Mouse (Mus musculus): ENCODE data around the gene Ncapg. TPM values are rescaled to one million over a fixed set of nuclear protein-coding genes. Genes with fewer than 3 reads are reported as not detected.
"Not testable (repeated sequence)": the region's sequence is repeated elsewhere in the genome, so short reads cannot be mapped to it uniquely, and the experiment has no call there.

The Ncapg gene
- total RNA-seq (2021) = under 1 TPM; 0.23 to 0.30 TPM
- long read RNA-seq, experiment 1 = 0 reads
- long read RNA-seq, experiment 2 = 0 reads

DNA sequence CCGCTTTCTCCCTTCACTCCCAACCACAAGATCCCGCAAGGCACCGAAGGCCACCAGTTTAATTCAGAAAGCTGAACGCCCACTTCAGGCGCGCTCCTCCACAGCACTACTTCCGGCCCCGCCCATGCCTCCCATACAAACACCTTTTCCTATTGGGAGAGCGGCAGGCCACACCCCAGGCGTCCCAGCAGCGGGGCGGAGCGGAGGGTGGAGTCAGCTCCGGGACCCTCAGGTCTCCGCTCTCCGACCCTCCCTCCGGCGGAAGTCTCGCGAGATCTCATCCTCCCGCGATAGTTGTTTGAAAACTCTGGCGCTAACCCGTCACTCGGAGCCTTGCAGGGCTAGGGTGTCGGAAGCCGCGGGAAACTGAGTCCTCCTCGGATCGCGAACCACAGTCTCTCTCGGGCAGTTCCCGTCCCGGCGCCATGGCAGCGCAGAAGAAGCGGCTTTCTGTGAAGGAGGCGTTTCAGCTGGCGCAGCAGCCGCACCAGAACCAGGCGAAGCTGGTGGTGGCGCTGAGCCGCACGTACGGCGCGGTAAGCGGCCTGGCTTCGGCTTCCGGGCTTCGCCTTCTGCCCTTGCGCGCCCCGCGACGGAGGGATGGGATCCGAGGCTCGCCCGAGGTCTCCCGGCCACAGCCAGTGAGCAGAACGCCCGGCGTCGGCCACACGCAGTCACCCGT lies at the start of gene Ncapg:
Gene Ncapg, plus strand, starts transcription at position 322 of the 682 bp plus-strand sequence.
- peak; percentile 99 to 100 for DNase-seq (ENCODE audit: low spot score in 2 of 2)

DNA sequence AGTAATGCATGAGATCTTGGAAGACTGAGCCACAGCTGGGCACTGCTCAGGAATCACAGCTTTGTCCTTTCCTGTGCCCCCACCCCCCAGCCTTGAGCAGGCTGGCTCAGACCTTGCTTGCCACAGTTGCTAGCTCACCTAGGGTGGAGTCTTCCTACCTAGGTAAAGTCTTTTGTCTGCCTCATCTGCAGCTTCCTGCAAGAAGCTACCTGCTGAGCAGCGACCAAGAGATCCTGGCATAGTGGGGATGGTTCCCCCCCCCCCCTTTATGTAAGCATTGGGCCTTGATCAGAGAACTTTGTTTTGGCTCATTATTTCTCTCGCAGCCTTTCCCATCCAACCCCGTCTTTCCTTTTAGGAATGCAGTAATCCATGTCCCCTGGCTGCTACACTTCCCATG lies 48.2 kb upstream of the Ncapg start:
- no peak for DNase-seq (ENCODE audit: low spot score in 2 of 2)

DNA sequence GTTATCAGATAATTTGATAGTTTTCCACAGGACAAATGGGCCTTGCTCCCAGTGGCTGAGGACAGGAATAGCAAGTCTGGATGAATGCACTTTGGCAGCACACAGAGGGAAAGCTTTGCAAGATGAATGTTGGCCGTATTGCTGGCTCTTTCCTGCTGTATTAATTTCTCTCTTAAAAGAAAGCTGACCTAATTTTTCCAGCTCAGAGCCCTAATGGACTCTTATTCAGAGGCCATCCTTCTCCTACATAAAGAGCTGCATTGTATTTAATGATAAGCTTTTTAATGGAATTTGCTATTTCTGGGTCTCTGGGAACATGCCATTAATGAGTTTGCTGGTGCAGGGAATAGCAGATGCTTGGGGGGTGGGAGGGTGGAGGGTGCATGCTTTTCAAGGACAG lies 41.9 kb upstream of the Ncapg start:
- no peak for DNase-seq (ENCODE audit: low spot score in 2 of 2)

DNA sequence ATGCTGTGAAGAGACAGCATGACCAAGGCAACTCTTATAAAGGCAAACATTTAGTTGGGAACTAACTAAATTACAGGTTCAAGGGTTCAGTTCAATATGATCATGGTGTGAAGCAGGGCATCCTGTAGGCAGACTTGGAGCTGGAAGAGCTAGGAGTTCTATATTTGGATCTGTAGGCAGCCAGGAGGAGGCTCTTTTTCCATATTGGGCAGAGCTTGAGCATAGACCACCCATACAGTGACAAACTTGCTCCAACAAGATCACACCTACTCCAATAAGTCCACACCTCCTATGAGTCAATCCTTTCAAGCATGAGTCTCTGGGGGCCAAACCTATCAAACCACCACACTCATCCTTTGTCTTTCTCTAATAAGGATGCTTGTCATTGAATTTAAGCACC lies 40.2 kb upstream of the Ncapg start:
- DNase-seq (ENCODE audit: low spot score in 2 of 2) = no peak

DNA sequence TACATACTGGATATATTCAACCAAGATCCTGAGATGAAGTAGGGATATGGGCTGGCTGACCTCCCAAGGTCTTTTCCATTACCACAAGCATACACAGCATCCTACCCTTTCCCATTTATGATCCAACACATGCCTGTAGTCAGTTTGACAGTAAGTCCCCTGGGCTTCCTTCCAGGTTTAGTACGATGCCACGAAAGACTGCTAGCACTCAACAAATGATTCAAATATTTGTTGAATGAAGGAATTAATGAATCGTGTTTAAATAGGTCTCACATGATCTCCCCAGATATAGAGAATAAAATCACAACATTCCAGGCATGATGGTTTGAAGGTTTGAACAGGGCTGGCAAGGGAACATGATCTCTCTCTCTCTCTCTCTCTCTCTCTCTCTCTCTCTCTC lies 31.3 kb upstream of the Ncapg start:
- no peak for DNase-seq (ENCODE audit: low spot score in 2 of 2)

DNA sequence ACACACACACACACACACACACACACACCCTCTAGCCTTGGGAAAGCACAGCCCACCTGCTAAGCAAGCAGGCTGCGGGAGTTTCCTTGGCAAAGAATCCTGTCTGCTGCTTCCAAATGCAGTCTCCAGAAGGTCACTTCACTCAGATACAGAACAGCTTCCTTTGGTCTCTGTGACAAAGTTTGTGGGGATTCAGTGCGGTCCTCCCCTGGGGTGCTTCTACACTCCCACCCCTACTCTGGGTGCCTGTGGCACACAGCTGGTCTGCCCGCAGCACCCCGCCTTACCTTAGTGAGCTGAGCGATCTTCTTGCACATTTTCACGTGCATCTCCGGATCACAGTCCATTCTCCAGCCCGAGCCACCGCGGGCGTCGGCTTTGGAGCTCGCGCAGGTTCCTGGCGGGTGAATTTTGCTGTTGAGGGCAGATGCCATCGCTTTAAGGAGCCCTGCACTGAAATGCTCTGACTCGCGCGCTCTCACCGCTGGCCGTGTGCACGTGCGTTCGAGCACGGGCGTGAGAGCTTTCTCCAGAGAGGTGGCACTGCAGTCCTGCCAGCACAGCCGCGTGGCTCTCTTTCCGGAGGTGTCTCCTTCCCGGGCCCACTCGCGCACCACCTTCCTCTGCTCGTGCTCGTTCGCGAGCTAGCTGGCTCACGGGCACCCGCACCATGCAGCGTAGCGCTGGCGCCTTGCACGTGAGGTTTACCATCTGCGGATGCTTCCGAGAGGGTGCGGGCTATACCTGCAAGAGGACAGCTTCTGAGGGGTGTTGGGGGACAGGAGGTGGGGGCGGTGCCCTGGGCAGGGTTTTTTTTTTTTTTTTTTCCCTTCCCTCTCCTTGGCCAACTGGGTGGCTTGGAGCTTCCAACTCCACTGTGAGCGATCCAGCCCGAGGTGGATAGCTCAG lies 30.7 kb upstream of the Ncapg start, which contains the start of gene Fam184b:
Gene Fam184b, minus strand, starts transcription at position 809 of the 909 bp plus-strand sequence.
- peak; percentile 74 to 81 for DNase-seq (ENCODE audit: low spot score in 2 of 2)

DNA sequence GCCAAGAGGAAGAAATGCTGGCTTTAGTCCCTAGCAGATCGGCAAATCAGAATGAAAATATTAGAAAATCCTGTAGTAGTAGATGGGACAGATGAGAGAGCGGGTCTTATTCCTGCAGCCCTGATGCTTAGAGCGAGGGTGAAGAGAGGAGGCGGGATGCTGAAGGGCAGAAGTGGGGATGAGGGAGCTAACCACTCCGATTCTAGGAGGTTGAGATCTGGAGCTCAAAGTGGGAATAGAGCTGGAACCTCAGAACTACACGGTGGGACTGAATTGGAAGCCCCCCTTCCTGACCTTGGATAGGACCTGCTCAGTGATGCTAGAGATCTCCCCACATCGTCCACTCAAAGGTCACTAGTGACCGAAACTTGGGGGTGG lies 30.0 kb upstream of the Ncapg start:
- peak in 1 of 2 experiments; percentile 7 for DNase-seq (ENCODE audit: low spot score in 2 of 2)

DNA sequence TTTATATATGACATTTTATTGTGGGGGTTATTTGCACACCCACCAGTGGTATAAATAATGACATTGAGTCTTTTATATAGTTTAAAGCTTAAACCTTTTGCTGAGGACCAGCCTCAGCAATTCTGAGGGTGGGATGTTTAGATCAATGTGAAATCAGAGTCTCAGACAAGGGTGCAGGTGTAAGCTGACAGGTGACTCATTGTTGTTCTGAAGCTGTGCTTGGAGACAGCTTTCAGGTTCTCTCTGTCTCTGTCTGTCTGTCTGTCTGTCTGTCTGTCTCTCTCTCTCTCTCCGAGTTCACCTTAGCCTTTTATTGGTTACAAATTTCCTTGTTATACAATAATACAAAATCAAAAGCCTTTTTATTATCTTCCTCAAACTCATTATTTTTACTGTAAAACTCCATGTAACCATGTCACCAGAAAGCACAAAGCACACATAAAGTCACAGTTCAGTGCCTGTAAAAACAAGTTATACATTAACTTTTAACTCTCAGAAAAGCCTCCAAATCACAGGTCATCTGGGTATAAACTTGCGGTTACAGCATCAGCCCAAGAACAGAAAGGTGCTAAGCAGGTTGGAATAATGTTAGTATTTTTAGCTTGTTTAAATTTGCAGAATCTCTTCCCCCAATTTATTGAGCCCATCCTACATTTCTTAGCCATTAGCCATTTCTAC lies 18.6 kb upstream of the Ncapg start:
- DNase-seq (ENCODE audit: low spot score in 2 of 2) = no peak

DNA sequence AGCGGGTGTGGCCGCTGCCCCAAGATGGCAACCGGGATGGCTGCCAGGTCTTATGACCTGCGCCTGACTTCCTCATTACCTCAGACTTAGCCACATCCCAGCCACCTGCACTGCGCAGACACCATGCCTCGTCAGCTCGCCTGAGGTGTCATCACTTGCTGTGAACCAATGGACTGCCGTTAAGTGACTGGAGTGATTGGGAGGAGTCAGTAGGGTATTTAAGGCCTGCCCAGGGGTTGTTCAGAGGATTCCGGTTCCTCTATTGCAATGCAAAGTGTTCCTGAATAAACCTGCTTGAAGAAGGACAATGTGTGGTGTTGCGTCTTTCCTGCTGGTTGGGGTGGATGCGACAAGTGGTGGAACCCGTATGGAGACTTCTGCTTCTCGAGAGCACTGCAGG lies 11.3 kb upstream of the Ncapg start:
- not testable (repeated sequence) for DNase-seq (ENCODE audit: low spot score in 2 of 2)

DNA sequence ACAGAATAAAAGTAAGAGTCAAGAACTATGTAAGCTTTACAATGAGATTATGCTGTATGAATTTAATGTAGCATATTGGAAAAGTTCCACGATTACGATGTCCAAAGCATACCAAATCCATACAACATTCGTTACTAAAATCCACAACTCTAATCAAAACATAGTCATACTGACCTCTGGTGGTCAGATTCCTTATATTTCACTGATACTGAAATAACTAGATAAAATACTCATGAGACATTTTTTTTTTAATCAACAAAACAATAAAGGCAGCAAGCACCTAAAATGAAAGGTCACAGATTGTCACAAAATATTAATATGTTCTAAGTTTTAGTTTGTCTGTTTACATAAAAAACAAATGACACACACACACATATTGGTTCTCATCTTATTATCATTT lies 1.4 kb upstream of the Ncapg start:
- no peak for DNase-seq (ENCODE audit: low spot score in 2 of 2)

DNA sequence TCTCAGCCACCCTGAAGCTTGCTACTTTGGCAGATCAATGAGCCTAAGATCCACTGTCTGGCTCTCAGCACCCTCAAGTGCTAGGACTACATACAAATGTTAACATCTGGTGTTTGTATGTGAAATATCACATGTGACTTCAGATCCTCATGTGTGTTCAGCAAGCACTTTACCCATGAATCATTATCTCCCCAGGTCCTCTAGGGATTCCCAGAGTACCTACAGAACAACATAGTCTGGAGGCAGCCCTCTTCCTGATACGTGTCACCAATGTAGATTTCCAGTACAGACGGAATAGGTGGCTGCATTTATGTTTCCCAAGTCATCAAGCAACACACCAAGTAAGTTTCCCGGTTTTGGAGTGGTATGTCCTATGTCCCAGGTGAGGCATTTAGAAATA lies 888 bp upstream of the Ncapg start:
- peak in 1 of 2 experiments; percentile 3 for DNase-seq (ENCODE audit: low spot score in 2 of 2)

DNA sequence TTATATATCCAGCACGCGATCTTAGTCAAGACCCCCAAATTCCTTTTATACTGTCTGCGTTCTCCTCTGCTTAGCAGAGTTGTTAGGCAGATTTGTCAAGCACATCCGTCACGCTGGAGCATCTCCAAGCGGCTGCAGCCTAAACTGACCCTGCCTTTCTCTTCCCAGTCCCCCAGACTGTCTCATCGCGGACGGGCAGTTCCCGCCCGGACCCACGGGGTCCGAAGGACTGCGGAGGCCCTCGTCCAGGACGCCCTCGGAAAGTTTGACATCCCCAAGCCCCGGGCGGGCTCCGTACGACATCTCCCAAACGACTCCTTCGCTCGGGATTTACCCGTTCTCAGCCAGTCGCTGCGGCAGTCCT lies 503 bp upstream of the Ncapg start:
- DNase-seq (ENCODE audit: low spot score in 2 of 2) = no peak

DNA sequence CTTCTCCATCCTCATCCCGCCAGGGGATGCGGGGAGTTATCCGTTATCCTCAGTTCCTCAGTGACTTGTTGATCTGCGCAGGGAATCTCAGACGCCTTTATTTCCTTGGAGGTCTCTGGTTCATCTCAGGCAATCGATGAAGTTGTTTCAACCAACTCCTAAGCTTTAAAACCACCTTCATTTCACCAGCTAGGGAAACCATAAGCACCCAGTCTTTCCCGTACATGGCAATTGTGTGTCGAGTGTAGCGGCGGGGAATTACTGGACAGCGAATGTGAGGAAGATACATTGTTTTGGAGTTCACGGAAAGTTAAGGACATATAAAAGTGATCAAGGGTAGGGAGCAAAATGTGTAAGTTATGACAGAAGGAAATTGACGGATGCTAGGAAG lies 556 bp downstream of the Ncapg start:
- no peak for DNase-seq (ENCODE audit: low spot score in 2 of 2)

DNA sequence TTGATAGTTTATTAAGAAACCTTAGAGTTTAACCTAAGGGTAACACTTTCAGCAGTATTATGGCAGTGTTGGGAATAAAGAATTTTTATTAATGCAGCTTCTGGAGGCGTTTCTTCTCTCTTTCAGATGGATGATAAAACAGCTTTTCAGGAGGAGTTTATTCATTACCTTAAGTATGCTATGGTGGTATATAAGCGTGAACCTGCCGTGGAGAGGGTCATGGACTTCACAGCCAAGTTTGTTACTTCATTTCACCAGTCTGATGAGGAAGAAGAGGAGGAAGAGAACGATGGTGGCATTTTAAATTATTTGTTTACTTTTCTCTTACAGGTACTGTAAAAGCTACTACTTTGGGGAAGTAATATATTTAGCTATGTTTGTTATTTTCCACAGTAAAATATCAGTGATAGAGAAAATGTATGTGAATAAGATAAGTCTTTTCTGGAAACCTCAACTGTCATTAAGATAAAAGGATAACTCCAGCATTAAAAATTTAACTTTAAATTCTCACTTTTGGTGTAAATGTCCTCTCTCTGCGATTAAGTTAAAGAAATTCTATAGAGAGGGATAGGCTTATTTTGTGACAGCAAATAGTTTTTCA lies 1.3 kb downstream of the Ncapg start:
- no peak for DNase-seq (ENCODE audit: low spot score in 2 of 2)

DNA sequence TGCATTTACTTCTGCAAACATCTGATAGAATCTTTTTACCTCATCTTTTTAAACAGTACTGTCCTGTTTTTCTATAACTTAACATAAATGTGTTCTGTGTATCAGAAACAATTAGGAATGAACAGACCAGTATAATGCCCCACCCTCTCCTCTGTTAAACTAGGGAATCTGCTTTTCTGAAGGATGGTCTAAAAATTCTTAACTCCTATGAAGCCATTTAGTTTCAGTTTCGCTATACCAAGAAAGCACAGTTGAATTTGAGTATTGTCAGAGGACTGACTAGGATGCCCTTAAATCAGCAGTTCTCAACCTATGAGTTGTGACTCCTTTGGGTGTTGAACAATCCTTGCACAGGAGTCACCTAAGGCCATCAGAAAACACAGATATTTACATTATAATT lies 5.3 kb downstream of the Ncapg start:
- no peak for DNase-seq (ENCODE audit: low spot score in 2 of 2)

DNA sequence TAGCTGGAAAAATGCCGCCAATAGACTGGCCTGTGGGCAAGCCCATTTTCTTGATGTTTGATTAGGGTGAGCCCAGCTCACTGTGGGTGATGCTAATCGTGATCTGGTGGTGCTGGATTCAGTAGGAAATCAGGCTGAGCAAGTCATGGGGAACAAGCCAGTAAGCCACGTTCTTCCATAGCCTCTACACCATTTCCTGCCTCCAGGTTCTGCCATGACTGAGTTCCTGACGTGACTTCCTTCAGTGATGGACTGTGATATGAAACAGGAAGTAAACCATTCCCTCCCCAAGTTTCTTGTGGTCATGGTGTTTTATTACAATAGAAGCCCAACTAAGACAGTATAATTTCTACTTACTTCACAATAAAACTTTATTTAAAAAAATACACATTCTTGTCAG lies 7.9 kb downstream of the Ncapg start:
- no peak for DNase-seq (ENCODE audit: low spot score in 2 of 2)

DNA sequence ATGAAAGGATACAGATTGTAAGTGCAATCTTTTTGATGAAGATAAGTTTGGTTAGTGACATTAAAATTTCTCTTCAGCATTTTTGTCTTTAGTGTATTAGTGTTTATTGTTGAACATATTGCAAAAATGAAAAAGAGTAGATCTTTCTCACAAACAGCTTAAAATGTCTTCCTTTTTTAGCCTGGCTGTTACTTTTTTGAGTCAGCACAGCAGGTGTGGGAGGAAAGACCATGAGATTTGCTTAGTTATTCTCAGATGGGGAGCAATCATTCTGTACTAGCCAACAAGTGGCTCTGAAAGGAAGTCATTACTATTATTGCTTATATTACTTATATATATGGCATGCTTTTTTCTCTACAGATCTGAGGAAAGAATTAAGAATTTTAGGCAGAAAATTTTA lies 10.2 kb downstream of the Ncapg start:
- DNase-seq (ENCODE audit: low spot score in 2 of 2) = no peak

DNA sequence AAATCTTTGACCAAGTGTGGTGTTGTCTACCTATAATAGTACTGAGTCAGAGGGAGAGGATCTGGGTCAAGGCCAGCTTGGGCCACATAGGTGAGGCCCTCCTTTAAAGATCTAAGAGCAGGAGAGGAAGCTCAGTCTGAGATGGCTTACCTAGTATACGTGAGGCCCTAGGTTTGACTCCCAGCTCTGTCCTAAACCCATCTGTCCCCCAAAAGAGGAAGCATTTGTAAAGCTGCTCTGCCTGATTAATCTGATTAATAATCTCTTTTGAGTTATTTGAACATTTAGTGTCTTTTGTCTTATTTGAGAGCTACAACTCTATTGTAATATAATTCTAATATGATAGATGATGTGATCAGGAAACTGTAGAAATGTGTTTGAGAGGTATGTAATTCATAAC lies 13.7 kb downstream of the Ncapg start:
- no peak for DNase-seq (ENCODE audit: low spot score in 2 of 2)

DNA sequence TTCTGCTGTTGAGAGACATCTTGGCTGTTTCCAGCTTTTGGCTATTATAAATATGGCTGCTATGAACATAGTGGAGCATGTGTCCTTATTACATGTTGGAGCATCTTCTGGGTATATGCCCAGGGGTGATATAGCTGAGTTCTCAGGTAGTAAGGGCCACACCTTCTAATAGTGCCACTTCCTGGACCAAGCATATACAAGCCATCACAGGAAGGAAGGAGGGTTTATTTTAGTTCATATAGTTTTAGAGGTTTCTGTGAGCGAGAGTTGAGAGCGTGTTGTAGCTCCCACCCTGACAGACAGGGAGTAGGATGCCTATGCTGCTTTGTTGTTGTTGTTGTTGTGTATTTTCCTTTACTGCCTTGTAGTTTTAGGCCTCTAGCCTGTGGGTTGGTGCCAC lies 15.5 kb downstream of the Ncapg start:
- DNase-seq (ENCODE audit: low spot score in 2 of 2) = no peak

DNA sequence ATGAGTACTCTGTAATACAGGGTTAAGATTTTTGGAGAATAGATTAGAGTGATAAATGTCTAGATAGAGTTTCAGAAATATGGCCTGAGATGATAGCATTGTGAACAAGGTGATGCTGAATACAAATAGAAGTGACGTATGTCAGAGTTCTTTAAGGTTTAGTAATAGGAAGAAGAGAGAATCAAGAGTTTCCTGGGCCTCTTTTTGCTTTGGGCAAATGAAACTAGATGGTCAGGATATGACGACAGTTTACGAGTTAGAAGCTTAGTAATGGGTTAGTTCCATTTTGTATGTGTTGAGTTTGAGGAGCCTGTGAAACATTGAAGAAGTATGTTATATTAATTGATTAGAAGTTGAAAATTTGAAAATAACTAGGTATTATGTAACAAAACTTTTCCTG lies 16.5 kb downstream of the Ncapg start:
- no peak for DNase-seq (ENCODE audit: low spot score in 2 of 2)

DNA sequence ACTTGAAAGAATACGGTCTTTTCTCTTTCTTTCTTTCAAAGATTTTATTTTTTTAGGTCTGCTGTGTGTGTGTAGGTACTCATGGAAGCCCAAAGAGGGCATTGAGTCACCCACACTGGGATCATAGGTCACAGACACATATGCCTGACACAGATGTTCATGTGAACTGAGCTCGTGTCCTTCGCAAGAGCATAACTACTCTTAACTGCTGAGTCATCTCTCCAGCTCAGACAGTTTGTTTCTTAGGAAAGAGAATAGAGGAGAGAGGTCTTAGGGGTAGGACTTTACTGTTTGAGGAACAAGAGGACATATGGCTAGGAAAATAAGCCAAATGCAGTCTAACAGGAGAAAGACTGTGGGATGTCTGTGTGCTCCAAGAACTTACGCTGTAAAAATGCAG lies 19.4 kb downstream of the Ncapg start:
- no peak for DNase-seq (ENCODE audit: low spot score in 2 of 2)

DNA sequence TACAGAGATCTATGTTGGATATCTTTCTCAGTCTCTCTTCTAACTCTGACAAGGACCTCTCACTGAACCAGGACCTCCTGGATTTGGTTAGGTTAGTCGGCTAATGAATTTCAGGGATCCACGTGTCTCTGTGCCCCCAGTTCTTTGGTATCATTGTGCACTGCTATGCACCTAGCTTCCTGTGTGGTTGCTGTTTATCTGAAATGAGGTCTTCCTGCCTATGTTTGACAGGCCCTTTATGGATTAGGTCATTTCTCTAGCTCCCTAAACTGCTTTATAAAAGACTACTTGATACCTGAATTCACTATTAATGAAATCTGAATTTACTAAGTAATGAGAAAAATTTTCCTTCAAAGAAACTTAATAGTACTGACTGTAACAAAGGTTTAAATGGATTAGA lies 21.1 kb downstream of the Ncapg start:
- DNase-seq (ENCODE audit: low spot score in 2 of 2) = no peak

Measured in left cerebral cortex, adult 18-20 months (tissue).